Mouse (Mus musculus): ENCODE measurements around the gene Gpn1. TPM values are rescaled to one million over a fixed set of nuclear protein-coding genes. Genes with fewer than 3 reads are reported as not detected.
A peak's percentile ranks its signal among the peaks of the same experiment; 100 is the strongest.
"Not testable (repeated sequence)": the region's sequence is repeated elsewhere in the genome, so short reads cannot be mapped to it uniquely, and the experiment has no call there.

Gpn1 gene
- 10 to 100 TPM; 28.6 to 36.3 TPM for total RNA-seq (2021)
- 38.4 and 48.8 TPM in 2 replicates for polyA plus RNA-seq (2012; rRNA removed)
- long read RNA-seq, transcript Gpn1-201 (14 exons, 3,144 nt): major isoform, 48 of 54 reads
- long read RNA-seq, partial matches to known transcripts: 1 of 54 reads
- long read RNA-seq, other reads (novel, unspliced or antisense): 5 of 54 reads

DNA sequence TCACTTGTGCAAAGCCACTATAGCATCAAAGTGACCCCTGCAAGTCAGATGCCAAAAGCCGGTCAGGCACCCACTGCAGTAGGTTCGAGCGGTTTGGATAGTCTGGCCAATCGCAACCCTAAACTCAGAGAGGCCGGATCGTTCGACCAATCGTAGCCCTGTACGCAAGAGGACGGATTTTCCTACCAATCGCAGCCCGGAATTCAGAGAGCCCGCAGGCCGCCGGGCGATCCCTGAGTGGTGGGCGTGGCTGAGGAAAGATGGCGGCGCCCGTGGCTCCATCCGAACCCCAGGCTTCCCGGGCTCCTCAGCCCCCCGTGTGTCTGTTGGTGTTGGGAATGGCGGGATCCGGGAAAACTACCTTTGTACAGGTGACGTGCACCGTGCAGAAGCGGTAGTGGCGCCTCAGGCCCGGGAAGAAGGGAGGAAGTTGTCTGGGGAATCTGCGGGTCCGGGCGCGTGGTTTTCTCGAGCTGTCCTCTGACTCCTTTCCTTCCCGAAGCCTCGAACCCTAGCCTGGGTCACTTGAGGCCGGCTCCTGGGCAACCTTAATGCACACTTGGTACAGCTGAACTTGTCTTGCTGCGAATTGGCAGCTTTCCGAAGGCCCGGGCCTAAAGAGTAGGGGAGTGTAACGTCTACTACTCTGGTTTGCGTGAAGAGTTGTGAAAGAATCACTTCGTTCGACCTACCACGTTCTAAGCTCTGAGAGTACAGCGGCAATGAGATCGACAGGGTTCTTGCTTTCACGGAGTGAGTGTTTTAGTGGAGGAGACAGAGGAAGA lies at the start of gene Gpn1:
Gene Gpn1, plus strand, starts transcription at position 229 of the 785 bp plus-strand sequence.
- DNase-seq: peak; percentile 93

DNA sequence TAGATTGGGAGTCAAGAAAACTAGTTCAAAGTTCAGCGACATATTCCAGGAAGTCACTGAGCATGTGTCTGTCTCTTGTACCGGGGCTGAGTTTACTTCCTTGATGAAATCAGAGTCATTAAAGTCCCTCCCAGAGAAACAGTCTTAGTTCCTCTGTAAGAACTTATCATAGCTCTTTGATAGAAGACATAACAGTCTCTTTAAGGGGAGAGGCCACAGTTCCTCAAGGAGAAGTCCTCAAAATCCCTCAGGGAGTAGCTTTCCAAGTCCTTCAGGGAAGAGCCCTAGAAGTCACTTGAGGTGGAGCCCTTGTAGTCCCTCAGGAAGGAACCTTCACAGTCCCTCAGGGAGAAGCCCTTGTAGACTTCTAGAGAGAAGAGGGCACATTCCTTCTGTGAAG lies 43.2 kb upstream of the Gpn1 start:
- no peak for DNase-seq

DNA sequence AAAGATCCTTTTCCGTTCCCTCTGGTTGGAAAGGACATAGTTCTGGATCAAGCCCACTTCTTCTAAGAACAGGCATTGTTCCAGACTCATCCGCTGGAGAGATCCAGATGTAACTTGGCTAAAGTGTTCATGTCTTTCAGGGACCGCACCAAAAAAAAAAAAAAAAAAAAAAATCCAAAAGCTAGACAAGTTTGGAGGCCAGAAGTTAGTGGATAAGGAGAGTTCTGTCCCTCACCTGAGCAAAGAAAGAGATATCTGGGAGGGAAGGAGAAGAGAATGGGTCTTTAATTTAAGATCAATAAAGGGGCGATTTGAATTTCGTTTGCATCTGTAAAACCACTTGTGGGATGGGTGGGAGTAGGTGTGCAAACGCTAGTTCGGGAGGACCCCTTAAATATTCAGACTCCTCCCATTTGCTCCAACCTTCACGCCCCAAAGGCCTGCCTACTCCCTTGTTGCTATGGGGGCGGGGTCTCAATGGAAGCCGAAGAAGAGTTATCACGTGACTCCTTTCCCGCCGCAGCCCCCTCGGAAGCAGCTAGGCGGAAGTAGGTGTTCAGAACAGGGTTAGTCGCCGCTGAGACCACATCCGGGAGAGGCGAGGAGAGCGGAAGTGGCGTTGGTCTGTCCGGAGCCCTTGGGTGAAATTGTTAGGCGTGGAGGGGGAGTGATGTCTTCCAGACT lies 42.5 kb upstream of the Gpn1 start, which contains the start of gene Zfp512:
Gene Zfp512, plus strand, starts transcription at position 554 of the 684 bp plus-strand sequence.
- DNase-seq: peak; percentile 95

DNA sequence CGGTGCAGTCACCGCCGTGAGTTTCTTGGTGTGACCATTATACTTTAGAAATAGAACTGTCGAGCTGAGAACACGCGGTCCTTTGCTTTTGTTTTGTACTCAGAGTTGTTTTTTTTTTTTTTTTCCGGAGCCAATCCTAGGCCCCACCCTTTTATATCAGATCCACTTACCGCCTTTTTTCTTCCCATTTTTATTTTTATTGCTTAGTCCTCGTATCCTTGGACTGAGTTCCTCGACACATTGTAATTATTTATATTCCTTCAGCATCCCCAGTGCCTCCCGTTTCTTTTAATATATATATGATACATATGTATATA lies 42.0 kb upstream of the Gpn1 start:
- DNase-seq: no peak

DNA sequence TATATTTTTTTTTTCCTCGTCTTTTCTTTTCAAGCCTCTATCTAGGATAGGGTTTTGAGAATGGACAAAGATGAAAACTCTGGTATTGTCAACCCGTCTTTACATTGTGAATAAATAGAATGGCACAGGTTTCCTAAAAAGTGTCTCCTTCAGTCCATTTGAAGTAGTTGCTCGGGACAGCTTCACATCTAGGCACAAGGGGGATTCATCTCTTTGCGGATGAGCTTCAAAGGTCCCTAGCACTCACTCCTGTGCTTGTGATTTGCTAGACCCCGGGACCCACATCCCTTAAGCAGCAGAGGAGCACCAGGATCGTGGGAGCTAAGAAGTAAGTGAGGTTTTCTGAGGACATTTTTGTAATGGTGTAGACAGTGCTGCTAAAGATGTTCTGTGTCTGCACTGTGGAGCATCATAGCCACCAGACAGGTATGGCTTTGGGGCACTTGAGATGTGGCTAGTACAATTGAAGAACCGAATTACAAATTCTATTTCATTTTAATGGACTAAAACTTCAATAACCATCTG lies 41.6 kb upstream of the Gpn1 start:
- DNase-seq: no peak

DNA sequence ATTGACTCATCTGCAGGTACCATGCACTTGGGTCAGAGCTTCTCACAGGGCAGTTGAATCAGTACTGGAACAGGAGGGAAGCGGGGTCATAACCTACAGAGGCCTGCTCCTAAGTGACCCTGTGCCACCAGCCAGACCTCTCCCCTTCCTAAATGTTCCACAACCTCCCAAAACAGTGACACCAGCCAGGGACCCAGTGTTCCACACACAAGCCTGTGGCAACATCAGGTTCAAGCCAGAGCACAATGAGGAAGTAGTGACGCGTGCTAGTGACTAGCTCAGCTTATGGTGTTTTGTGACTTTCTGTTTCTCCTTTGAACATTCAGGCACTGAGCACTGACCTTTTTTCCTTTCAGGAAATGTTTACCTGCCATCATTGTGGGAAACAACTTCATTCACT lies 26.7 kb upstream of the Gpn1 start:
- DNase-seq: no peak

DNA sequence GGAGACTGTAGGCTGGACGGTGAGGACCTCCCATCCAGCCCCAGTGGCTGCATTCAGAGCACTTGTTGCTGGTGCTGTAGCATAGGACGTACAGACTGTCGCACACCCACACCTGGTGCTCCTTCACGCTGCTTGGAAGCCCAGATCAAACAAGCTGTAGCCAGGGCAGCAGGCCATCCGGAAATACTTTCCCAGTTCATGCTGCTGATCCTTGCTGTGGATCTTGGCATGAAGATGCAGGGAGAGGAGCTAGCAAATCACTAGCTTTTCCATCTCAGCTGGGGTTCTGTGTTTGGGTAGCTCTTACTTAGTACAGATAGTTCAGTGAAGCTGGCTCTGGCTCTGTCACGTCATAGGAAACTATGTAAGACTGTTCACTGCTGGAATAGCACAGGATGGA lies 24.8 kb upstream of the Gpn1 start:
- no peak for DNase-seq

DNA sequence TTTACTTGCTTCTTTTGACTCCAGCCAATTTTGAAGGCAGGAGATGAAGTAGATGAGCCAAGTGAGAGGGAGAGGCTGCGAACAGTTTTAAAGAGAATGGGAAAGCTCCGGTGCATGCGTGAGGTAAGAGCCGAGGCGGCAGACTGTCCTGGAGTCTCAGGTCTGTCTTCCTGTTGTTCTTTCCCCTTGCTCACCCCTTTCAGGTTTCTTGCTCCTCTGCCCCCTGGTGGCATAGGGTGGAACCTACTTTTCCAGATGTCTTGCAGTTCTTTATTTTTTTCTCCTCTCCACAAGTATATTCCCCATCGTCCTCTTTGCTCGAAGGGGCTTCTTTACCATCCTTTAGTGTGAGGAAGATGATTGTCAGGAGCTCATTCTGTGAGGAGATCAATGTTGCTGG lies 24.2 kb upstream of the Gpn1 start:
- DNase-seq: peak; percentile 42

DNA sequence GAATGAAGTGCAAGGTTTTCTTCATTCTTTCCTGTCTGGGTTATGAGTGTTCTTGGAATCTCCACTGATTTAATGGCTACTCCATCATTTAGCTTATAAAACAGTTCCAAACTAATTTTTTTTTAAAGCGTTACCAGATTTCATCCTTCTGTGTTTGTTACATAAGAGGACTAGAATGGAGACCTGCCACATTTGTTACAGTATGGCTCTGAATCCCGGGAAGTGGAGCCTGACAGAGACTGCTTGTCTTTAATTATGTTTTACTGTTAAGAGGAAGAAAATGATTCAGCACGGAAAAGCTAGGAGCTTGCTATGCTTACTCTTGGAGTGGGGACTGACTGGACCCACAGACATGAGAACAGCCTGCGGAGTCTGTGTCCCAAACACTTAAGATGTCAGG lies 14.0 kb upstream of the Gpn1 start:
- DNase-seq: no peak

DNA sequence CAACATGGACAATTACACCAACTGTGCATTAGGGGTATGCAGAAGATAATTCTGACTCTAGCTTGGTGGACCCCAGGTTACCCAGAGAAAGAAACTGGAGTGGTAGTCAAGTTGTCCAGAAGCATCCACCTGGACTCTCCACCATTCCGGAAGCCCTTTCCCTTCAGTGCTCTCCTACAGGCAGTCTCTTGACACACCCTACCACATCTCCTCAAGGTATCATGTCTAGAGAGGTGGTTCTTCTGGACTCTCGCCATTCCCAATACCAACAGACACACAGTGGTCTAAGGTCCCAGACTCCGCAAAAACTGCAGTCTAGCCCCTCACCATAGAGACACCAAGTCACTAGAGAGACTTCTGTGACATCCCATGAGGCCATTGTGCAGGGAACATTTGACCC lies 9.1 kb upstream of the Gpn1 start, which contains the start of gene 4930548H24Rik:
Gene 4930548H24Rik, plus strand, starts transcription at position 301 of the 400 bp plus-strand sequence.
- DNase-seq: no peak

DNA sequence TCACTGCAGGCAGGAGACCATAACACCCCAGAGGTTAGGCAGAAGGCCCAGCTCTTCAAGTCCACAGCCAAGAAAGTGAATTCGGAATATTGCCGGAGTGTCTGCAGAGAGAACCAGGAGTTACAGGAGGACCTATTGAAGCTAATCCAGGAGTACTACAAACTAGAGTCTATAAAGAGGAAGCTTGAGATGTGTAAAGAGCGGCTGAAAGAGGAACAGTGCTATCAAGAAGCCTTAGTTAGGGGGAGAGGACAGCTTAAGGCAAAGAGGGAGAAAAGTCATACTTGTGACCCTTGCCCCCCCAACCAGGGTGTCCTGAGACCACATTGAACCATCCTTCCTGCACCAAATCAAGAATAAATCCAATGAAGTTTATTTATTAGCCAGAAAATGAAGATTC lies 6.7 kb upstream of the Gpn1 start:
- DNase-seq: no peak

DNA sequence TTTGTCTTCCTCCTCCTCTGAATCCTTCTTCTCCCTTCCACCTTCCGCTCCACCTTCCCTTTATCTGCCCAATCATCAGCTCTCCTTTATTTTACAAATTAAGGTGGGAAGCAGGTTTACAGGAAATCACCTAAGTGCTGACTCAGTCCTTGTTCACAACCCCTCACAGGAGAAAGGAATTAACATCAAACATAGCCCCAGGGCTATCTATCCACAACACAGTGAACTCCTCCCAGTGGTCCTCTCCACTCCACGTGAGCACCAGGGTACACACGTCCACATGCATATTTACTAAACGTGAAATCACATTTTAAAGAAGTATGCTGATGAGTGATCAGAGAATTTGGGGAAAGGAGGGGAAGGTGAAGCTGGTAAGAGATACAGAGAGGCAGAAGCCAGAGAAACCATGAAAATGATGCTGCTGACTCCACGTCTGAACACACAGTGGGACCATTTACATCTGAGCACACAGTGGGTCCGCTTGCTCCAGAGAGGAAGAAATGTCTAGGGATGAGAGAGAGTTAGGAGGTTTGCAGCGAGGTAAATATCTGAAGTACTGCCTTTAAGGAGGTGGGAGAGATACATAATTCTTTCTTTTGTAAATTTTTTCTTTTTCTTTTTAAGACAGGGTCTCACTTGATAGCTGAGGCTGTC lies 5.3 kb upstream of the Gpn1 start:
- no peak for DNase-seq

DNA sequence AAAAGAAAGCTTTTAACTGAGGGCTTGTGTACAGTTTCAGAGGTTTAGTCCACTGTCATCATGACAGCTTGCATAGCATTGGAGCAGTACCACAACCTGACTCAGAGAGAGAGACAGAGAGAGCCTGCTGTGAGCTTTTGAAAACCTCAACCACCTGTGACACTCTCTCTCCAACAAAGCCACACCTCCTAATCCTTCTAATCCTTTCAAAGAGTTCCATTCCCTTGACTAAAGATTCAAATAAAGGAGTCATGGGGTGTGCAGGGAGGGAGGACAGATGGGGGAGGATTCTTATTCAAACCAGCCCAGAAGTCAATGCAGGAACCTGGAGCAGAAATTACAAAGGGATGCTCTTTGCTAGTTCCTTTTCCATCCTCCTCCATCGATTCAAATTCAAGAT lies 2.5 kb upstream of the Gpn1 start:
- no peak for DNase-seq

DNA sequence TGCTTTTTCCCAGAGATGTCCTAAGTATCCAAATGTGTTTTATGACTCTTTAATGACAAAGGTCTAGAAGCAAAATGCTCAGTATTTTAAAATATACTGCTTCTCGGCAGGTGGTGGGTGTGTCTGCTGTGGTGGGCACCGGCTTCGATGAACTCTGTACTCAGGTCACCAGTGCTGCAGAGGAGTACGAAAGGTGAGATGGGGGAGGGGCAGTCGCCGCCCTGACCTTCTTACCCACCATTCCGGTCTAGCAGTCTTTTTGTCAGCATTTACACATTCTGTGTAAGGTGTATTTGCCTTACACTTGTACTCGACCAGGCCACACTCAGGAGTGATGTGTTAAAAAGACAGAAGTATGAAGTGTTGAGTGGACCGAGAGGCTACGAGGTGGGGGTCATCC lies 10.3 kb downstream of the Gpn1 start:
- DNase-seq: no peak

DNA sequence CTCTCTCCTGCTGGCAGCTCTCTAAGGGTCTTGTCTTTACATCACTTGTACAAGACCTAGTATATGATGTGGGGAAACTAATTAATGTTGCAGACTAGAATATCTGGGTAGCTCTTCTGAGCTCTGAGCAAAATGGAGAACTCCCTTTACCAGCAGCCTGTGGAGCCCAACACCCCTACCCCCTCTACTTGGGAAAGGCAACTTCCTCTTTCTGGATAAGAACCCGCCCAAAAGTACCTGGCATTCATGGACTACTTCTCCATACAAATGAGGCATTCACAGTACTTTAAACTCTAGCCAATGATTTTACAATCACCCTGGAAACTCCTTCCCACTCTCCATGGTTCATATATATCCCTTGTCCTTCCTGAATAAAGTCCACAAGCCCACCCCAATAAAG lies 17.9 kb downstream of the Gpn1 start:
- no peak for DNase-seq

DNA sequence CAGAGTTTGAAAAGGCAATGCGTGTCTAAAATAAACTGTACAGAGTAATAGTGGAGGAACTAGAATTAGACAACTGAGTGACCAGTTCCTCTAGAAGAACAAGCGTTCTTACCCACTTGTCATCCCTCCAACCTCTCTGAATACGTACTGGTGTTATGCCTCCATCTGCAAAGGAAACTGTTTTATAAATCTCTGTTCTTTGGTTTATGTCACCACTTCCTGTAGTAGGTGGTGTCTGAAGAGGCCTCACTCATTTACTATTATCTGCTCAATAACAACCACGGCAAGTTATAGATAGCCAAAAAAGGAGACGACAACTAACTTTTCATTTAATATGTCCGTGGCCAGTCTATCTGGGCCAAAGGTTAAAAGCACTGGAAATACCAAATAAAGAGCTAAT lies 26.0 kb downstream of the Gpn1 start:
- DNase-seq: no peak

DNA sequence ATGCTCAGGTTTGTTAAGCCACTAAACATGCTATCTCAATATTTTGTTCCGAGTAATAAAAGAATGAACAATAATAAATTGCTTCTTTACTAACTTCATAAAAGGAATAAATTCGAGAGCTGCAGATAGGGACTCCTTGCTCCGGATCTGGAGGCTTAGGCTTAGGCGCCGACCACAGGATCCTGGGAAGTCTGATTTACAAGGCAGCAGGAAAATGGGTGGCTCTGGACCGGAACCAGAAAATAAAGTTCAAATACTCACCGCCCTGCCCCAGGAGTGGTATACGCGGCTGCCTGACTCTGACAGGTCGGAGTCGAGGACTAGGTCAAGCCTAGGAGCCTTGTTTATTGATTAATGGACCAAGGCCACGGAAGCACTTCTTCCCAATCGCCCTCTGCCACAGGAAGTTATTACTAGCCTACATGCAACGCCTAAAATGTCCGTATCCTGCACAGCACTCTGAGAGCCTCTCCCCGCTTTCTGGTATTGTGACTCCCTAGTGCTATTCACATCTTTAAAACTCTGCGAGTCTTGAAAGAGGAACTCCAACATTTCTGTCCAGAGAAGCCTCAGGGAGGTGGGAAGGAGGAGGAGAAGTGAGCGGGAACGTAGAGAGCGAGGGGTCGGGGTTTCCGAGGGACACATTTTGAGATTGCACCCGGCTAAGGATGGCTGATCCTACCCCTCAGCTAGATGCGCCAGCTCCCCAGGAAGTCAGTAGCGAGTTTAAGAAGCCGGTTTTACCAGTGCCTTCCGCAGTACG lies 32.0 kb downstream of the Gpn1 start, which contains the start of gene Slc4a1ap:
Gene Slc4a1ap, plus strand, starts transcription at position 642 of the 763 bp plus-strand sequence.
- DNase-seq: peak; percentile 84

DNA sequence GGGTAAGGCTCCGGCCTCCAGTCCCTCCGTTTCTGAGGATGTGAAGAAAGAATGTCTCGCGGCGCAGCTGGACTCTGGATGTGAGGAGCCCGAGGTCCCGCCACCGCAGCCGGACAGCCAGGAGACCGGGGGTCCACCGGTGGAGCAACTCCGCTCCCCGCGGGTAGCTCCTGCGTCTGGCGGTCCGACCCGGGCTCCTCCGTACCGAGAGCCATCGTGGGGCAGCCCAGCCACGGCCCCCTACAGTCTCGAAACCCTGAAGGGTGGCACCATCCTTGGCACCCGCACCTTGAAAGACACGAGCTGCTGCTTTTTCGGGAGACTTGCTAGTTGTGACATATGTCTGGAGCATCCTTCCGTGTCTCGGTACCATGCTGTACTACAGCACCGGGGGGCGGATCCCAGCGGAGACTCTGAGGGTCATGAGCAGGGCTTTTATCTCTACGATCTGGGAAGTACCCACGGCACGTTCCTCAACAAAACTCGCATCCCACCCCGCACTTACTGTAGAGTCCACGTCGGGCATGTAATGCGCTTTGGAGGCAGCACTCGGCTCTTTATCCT lies 32.7 kb downstream of the Gpn1 start:
- DNase-seq: no peak

DNA sequence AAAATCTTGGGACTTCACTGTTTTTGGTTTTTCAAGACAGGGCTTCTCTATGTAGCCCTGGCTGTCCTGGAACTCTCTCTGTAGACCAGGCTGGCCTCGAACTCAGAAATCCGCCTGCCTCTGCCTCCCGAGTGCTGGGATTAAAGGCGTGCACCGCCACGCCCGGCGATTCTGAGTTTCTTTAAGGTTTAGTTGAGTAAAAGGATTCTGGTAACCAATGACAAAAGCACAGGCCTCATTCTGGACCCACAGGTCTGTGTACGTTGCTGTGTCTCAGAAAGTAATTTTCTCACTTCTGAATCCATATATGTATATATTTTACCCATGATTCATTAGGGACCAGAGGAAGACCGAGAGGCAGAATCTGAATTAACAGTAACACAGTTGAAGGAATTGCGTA lies 33.2 kb downstream of the Gpn1 start, which contains the start of gene Supt7l:
Gene Supt7l, minus strand, starts transcription at position 101 of the 400 bp plus-strand sequence.
- DNase-seq: not testable (repeated sequence)

DNA sequence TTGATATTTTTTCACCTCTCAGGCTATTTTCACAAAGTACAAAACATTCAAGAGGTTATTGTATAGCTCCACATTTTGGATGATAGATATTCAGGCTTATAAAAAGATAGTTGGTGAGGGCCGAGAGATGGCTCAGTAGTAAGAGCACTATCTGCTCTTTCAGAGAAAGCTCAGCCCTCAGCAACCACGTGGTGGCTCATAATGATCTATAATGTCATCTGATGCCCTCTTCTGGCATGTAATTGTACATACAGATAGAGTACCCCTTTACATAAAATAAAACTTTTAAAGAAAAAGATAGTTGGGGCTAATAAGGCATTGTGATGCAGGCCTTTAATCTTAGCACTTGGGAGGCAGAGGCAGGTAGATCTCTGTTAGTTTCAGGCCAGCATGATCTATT lies 34.0 kb downstream of the Gpn1 start:
- no peak for DNase-seq

DNA sequence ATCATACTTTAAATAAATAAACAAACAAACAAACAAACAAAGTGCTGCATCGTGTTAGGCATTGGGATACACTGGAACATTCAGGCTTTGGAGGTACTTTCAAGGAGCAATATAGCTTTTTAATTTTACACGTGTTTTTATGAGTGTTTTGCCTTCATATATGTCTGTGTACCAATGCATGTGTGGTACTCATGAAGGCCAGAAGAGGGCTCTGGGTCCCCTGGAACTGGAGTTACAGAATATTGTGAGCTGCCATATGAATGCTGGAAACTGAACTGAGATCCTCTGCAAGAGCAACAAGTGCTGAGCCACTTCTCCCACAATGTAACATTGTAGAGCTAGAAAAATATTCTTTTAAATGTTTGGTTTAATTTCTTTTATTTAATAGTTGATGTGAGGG lies 40.7 kb downstream of the Gpn1 start:
- no peak for DNase-seq

All from adrenal gland, adult 2 months (tissue).